Mouse (Mus musculus): Measurements from ENCODE around the gene Oip5.

Oip5 gene

GRCm38 (mm10) chr2:119584282-119584681, 34.0 kb downstream of the Oip5 start:
- no peak for DNase-seq

- no peak for DNase-seq
Measured at GRCm38 (mm10) chr2:119583439-119583838, 34.8 kb downstream of the Oip5 start.

- DNase-seq: no peak
Measured at GRCm38 (mm10) chr2:119581571-119581970, 36.7 kb downstream of the Oip5 start.

- DNase-seq: peak in 1 of 2 experiments; percentile 42
Measured at GRCm38 (mm10) chr2:119572471-119572870, 45.8 kb downstream of the Oip5 start.

GRCm38 (mm10) chr2:119566182-119566855, 52.0 kb downstream of the Oip5 start:
- no peak for DNase-seq

GRCm38 (mm10) chr2:119565284-119565683, 53.0 kb downstream of the Oip5 start:
- no peak for DNase-seq

- no peak for DNase-seq
Measured at GRCm38 (mm10) chr2:119561794-119562193, 56.5 kb downstream of the Oip5 start.

Data from lung, postnatal 4 days (tissue).